Mouse (Mus musculus) liver, postnatal 0 days (tissue): Measurements from ENCODE around the gene Strbp.

ENCODE experiments used
- CTCF ChIP-seq: sonication (generic); IDR thresholded peaks from 2 replicates; pipeline ENCODE4 v1.5.1; 2016; ENCODE audit warnings: antibody characterized with exemption, low read depth
- EP300 ChIP-seq: IDR thresholded peaks from 2 replicates; pipeline ENCODE4 v1.6.1; 2016; ENCODE audit warnings: antibody characterized with exemption, low read depth, mild to moderate bottlenecking

- TF ChIP-seq CTCF = no peak
- no peak for TF ChIP-seq EP300
Measured at GRCm38 (mm10) chr2:37734979-37735806, 31.5 kb upstream of the Strbp start.
